Mouse (Mus musculus) heart, postnatal 0 days (tissue): ENCODE data around the gene Hepacam.

Experiments
- CTCF ChIP-seq: IDR thresholded peaks from 2 replicates; pipeline ENCODE4 v1.5.1; 2016; ENCODE audit warnings: antibody characterized with exemption, control low read depth, low read depth
- EP300 ChIP-seq: IDR thresholded peaks from 2 replicates; pipeline ENCODE4 v1.6.1; 2016; ENCODE audit warnings: antibody characterized with exemption, low read depth

DNA sequence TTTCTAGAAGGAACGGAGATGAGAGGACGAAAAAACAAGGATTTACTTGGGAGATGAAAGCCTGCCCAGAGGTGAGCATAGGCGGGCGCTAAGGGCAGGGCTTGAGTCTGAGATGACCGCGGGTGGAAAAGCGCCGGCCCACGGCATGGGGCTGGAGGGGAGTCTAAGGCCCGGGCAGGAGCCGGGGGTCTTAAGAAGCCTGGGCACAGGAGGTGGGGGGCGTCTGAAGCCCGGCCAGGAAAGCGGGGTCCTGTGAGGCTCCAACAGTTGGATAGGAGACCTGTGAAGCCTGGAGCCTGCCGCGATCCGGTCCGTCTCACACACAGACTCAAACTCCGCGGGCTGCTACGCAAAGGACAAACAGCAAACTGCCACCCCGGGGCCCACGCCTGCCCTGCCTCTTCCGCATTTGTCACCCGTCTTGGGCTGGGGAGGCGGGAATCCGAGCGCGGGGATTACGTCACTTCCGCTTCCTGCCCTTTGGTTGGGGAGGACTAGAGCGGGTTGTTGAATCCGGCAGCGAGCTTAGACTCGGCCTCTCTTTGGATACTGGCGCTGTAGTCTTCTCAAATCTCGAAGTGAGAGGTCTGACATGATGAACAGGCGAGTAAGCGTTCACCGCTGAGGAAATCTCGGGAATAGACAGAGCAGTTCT lies 19.0 kb upstream of the Hepacam start, which contains the start of gene Ccdc15:
- TF ChIP-seq CTCF (no peak), EP300 (no peak)
